In genomic region chr12:31159378-31159777, GRCm38 (mm10) we compare ENCODE assay signal across 25 mouse cellular contexts.
"Had no signal": no experiment of that assay in that cellular context is flagged by ENCODE, and none has a peak within 500 bp of the region (broad histone marks: within the 10 kb centered on the region; RNA-seq: fewer than 3 reads in every experiment).

No protein-coding gene starts in this region.

- DNase-seq: gastrocnemius, adult 2 months; gastrocnemius, postnatal 10 days; gastrocnemius, postnatal 25 days; heart, adult 2 months; heart, postnatal 10 days; heart, postnatal 4 days; kidney, adult 2 months; kidney, adult 9 months; kidney, postnatal 14 days; kidney, postnatal 4 days had no signal

- ATAC-seq: forebrain, embryonic 16.5 days; hindbrain, embryonic 16.5 days; inflammation-experienced regulatory T-cells, adult 6 months; intestine, embryonic 15.5 days; intestine, postnatal 0 days had no signal

- H3K4me3 ChIP-seq: gastrocnemius, adult 2 months; heart, adult 2 months; heart, embryonic 10.5 days; heart, embryonic 12.5 days; hindbrain, embryonic 10.5 days; hindbrain, embryonic 12.5 days; intestine, embryonic 15.5 days; layer of hippocampus, adult 2 months; left cerebral cortex, adult 2 months; limb, embryonic 13.5 days; limb, embryonic 15.5 days had no signal

- H3K4me2 ChIP-seq: heart, embryonic 12.5 days; hindbrain, embryonic 12.5 days; hindbrain, embryonic 14.5 days; intestine, embryonic 15.5 days; limb, embryonic 13.5 days; limb, embryonic 15.5 days had no signal

- H3K9me3 ChIP-seq: heart, embryonic 10.5 days; heart, embryonic 12.5 days; hindbrain, embryonic 10.5 days; hindbrain, embryonic 12.5 days; intestine, embryonic 15.5 days; limb, embryonic 13.5 days; limb, embryonic 15.5 days had no signal

- H3K9ac ChIP-seq: heart, embryonic 12.5 days; hindbrain, embryonic 12.5 days; hindbrain, embryonic 14.5 days; intestine, embryonic 15.5 days; limb, embryonic 13.5 days; limb, embryonic 15.5 days had no signal

- H3K4me1 ChIP-seq: hindbrain, embryonic 10.5 days; hindbrain, embryonic 12.5 days; intestine, embryonic 15.5 days; limb, embryonic 13.5 days; limb, embryonic 15.5 days had no signal

- H3K36me3 ChIP-seq: heart, embryonic 10.5 days; heart, embryonic 12.5 days; hindbrain, embryonic 10.5 days; hindbrain, embryonic 12.5 days; intestine, embryonic 15.5 days; limb, embryonic 13.5 days; limb, embryonic 15.5 days had no signal

- H3K27me3 ChIP-seq: heart, embryonic 12.5 days; hindbrain, embryonic 12.5 days; intestine, embryonic 15.5 days; limb, embryonic 13.5 days; limb, embryonic 15.5 days had no signal

- H3K27ac ChIP-seq: gastrocnemius, adult 2 months; heart, adult 2 months; heart, embryonic 10.5 days; hindbrain, embryonic 10.5 days; hindbrain, embryonic 12.5 days; hindbrain, embryonic 14.5 days; kidney, postnatal 0 days; layer of hippocampus, adult 2 months; left cerebral cortex, adult 2 months; limb, embryonic 13.5 days; limb, embryonic 15.5 days had no signal
